11 mouse cellular contexts compared by ENCODE assay signal in genomic region chr2:77386515-77386914, GRCm38 (mm10).
DNase-seq lines count a peak whose midpoint lies in the region; ATAC-seq and TF ChIP-seq lines count a peak whose summit lies in the region.
"Had no signal": no experiment of that assay in that cellular context is flagged by ENCODE, and none has a peak within 500 bp of the region (broad histone marks: within the 10 kb centered on the region; RNA-seq: fewer than 3 reads in every experiment).

No protein-coding gene starts in this region.

- TF ChIP-seq CTCF in layer of hippocampus, adult 2 months (conservative IDR thresholded peaks at IDR 0.05) = peak; percentile 90

- 35% methylated on average over 5 of the region's 5 CpGs for WGBS in hindbrain, embryonic 14.5 days
- 28% methylated on average over 5 of the region's 5 CpGs for WGBS in hindbrain, embryonic 13.5 days
- 27% methylated on average over 5 of the region's 5 CpGs for WGBS in neural tube, embryonic 11.5 days

- H3K9me3 ChIP-seq in hindbrain, embryonic 14.5 days (ENCODE audit: control insufficient read depth, low read length) = no peaks in the 10 kb centered on the region
- H3K9me3 ChIP-seq in hindbrain, embryonic 13.5 days = no peaks in the 10 kb centered on the region
- H3K9me3 ChIP-seq in neural tube, embryonic 11.5 days (ENCODE audit: control insufficient read depth, low read length) = no peaks in the 10 kb centered on the region
- H3K9me3 ChIP-seq: embryonic facial prominence, embryonic 13.5 days; limb, embryonic 15.5 days; stomach, embryonic 15.5 days had no signal

- ATAC-seq in hindbrain, embryonic 14.5 days (ENCODE audit: low FRiP score) = no peak
- ATAC-seq in hindbrain, embryonic 13.5 days (ENCODE audit: low FRiP score) = no peak
- ATAC-seq in neural tube, embryonic 11.5 days (ENCODE audit: insufficient read depth, low FRiP score, low TSS enrichment) = no peak
- no peak for ATAC-seq in erythroblast, adult 5-6 weeks (replicated peaks; ENCODE audit: low FRiP score, poor library complexity, severe bottlenecking)

- H3K4me1 ChIP-seq in hindbrain, embryonic 14.5 days (replicated peaks; ENCODE audit: control insufficient read depth, insufficient read depth, low read length) = no peaks in the 10 kb centered on the region
- no peaks in the 10 kb centered on the region for H3K4me1 ChIP-seq in hindbrain, embryonic 13.5 days (replicated peaks)
- no peaks in the 10 kb centered on the region for H3K4me1 ChIP-seq in neural tube, embryonic 11.5 days (ENCODE audit: control insufficient read depth, insufficient read depth, low read length)
- H3K4me1 ChIP-seq: embryonic facial prominence, embryonic 13.5 days; limb, embryonic 15.5 days; stomach, embryonic 15.5 days had no signal

- no peak overlapping the region for H3K4me3 ChIP-seq in hindbrain, embryonic 14.5 days (replicated peaks; ENCODE audit: low read length)
- H3K4me3 ChIP-seq in hindbrain, embryonic 13.5 days = no peak overlapping the region
- H3K4me3 ChIP-seq in layer of hippocampus, adult 2 months = no peak overlapping the region
- no peak overlapping the region for H3K4me3 ChIP-seq in neural tube, embryonic 11.5 days (ENCODE audit: low read depth, low read length)
- H3K4me3 ChIP-seq: embryonic facial prominence, embryonic 13.5 days; limb, embryonic 15.5 days; stomach, embryonic 15.5 days had no signal

- H3K27ac ChIP-seq in hindbrain, embryonic 14.5 days = no peak overlapping the region
- H3K27ac ChIP-seq in hindbrain, embryonic 13.5 days = no peak overlapping the region
- H3K27ac ChIP-seq in layer of hippocampus, adult 2 months = no peak overlapping the region
- no peak overlapping the region for H3K27ac ChIP-seq in neural tube, embryonic 11.5 days (ENCODE audit: low read depth, low read length)
- H3K27ac ChIP-seq: embryonic facial prominence, embryonic 13.5 days; limb, embryonic 15.5 days; stomach, embryonic 15.5 days had no signal

- no peaks in the 10 kb centered on the region for H3K36me3 ChIP-seq in hindbrain, embryonic 14.5 days (replicated peaks; ENCODE audit: control insufficient read depth, insufficient read depth)
- no peaks in the 10 kb centered on the region for H3K36me3 ChIP-seq in hindbrain, embryonic 13.5 days
- H3K36me3 ChIP-seq in neural tube, embryonic 11.5 days (ENCODE audit: control insufficient read depth, insufficient read depth, low read length) = no peaks in the 10 kb centered on the region
- H3K36me3 ChIP-seq: embryonic facial prominence, embryonic 13.5 days; limb, embryonic 15.5 days; stomach, embryonic 15.5 days had no signal

- no peaks in the 10 kb centered on the region for H3K27me3 ChIP-seq in hindbrain, embryonic 14.5 days (ENCODE audit: control insufficient read depth, insufficient read depth, low read length)
- H3K27me3 ChIP-seq in hindbrain, embryonic 13.5 days = no peaks in the 10 kb centered on the region
- no peaks in the 10 kb centered on the region for H3K27me3 ChIP-seq in neural tube, embryonic 11.5 days (ENCODE audit: control insufficient read depth, insufficient read depth, low read length)
- H3K27me3 ChIP-seq: embryonic facial prominence, embryonic 13.5 days; limb, embryonic 15.5 days; stomach, embryonic 15.5 days had no signal

- H3K9ac ChIP-seq in hindbrain, embryonic 14.5 days = no peak overlapping the region
- H3K9ac ChIP-seq in hindbrain, embryonic 13.5 days = no peak overlapping the region
- no peak overlapping the region for H3K9ac ChIP-seq in neural tube, embryonic 11.5 days (ENCODE audit: low read length)
- H3K9ac ChIP-seq: embryonic facial prominence, embryonic 13.5 days; limb, embryonic 15.5 days; stomach, embryonic 15.5 days had no signal

- no peak overlapping the region for H3K4me2 ChIP-seq in hindbrain, embryonic 14.5 days (replicated peaks)
- no peak overlapping the region for H3K4me2 ChIP-seq in hindbrain, embryonic 13.5 days
- H3K4me2 ChIP-seq in neural tube, embryonic 11.5 days (ENCODE audit: low read depth) = no peak overlapping the region
- H3K4me2 ChIP-seq: embryonic facial prominence, embryonic 13.5 days; limb, embryonic 15.5 days; stomach, embryonic 15.5 days had no signal

- peak; percentile 64 for DNase-seq in hindbrain, embryonic 14.5 days (ENCODE audit: low spot score)
- peak; percentile 73 for DNase-seq in ES-CJ7 (ENCODE audit: low read depth, low spot score)
- DNase-seq in adrenal gland, postnatal 36 days = peak; percentile 53 to 79
- DNase-seq in embryo, embryonic 11.5 days (ENCODE audit: low read depth, low spot score) = peak; percentile 35
- peak in 1 of 2 experiments; percentile 71 for DNase-seq in layer of hippocampus, adult 2 months (ENCODE audit: low spot score in 2 of 2)
- peak; percentile 62 for DNase-seq in neural tube, embryonic 11.5 days (ENCODE audit: low spot score)
